Mouse (Mus musculus): ENCODE measurements around the gene Fbxw11.
"Not testable (repeated sequence)": the region's sequence is repeated elsewhere in the genome, so short reads cannot be mapped to it uniquely, and the experiment has no call there.

The Fbxw11 gene

DNA sequence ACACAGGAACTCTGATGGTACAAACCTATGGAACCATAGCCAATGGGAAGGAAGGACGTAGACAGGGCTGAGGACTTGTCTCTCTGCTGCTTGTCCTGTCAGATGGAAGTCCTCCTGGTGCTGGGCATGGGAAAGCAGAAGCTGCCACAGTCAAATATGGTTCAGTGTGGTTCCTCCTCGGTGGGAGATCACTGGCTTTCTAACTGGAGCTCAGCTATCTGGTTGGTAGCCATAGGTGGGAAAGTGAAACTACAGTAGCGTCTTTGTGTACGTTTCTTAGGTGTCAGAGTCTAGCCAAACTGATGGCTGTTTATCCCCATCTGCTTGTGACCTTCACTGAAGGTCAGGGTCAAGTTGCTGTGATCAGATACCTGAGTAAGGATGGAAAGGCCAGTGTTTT, 29.0 kb downstream of the Fbxw11 start:
- DNase-seq (ENCODE audit: low spot score in 2 of 2): no peak

GRCm38 (mm10) chr11:32676777-32677176, 34.3 kb downstream of the Fbxw11 start:
- no peak for DNase-seq (ENCODE audit: low spot score in 2 of 2)

GRCm38 (mm10) chr11:32677811-32678210, 35.3 kb downstream of the Fbxw11 start:
- no peak for DNase-seq (ENCODE audit: low spot score in 2 of 2)

DNA sequence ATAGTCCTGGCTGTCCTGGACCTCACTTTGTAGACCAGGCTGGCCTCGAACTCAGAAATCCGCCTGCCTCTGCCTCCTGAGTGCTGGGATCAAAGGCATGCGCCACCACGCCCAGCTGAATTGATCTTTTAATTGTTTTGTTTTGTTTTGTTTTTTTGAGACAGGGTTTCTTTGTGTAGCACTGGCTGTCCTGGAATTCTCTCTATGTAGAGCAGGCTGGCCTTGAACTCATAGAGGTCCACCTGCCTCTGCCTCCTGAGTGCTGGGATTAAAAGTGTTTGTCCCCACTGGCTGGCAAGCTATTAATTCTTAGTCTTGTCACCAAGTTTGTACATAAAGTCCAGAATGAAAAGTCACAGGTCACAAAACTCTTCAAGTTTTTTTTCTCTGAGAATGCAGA, 36.6 kb downstream of the Fbxw11 start:
- not testable (repeated sequence) for DNase-seq (ENCODE audit: low spot score in 2 of 2)

DNA sequence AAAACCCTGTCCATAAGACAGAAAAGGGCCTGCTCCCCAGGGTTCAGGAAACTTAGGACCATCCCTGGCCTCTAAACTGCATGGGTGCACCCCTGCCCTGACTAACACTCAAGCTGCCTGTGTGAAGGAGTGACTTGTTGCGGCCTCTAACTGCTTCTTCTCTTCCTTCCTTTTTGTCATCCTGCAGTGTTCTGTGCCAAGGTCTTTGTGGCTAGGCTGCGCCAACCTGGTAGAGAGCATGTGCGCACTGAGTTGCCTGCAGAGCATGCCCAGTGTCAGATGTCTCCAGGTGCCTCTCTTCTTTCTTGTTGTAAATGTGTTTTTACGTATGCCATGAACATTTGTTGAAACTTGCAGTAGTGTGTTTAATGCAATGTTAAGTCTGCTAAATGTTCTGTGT, 37.5 kb downstream of the Fbxw11 start:
- peak in 1 of 2 experiments; percentile 8 for DNase-seq (ENCODE audit: low spot score in 2 of 2)

- no peak for DNase-seq (ENCODE audit: low spot score in 2 of 2)
Measured at GRCm38 (mm10) chr11:32681192-32681795, 38.8 kb downstream of the Fbxw11 start.

GRCm38 (mm10) chr11:32682335-32683102, 40.0 kb downstream of the Fbxw11 start:
- DNase-seq (ENCODE audit: low spot score in 2 of 2): no peak

GRCm38 (mm10) chr11:32684690-32685254, 42.2 kb downstream of the Fbxw11 start:
- DNase-seq (ENCODE audit: low spot score in 2 of 2): no peak

DNA sequence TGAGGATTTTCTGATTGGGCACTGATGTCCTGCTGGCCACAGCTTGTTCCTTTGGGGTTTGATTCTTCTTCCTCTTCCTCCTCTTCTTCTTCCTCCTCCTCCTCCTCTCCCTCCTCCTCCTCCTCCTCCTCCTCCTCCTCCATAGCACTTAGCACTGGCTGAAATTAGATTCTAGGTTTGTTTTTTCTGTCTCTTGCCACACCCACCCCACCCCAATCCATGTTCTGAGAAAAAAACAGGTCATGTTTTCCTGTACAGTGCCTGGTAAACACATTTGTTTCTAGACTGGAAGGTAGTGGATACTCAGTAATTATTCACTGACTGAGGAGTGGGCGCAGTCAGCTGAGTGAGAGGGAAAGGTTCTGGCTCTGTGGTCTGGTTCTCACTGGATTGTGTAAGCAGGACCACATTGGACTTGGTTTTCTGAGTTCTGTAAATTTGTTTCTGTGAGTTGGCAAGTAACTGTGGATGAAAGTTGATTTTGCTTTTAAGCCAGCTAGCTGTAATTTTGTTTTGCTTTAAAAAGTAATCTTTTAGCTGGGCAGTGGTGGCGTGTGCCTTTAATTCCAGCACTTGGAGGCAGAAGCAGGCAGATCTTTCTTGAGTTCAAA, 45.8 kb downstream of the Fbxw11 start:
- no peak for DNase-seq (ENCODE audit: low spot score in 2 of 2)

DNA sequence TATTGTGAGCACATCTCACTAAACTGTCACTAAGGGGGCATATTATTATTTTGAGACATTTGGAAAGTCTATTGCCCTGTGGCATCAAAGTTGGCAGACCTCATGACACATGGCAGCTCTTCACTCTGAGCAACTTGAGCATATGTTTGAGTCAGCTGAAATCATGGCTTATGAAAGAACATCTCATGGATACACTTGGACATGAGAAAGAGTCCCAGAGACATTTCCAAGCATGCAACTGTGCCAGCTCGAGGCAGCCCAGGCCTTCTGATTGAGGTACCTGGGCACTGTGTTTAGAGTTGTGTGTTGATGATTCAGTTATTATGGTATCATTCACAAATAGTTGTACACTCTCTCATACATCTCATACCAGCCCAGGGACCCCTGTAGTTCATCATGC, 47.0 kb downstream of the Fbxw11 start:
- no peak for DNase-seq (ENCODE audit: low spot score in 2 of 2)

DNA sequence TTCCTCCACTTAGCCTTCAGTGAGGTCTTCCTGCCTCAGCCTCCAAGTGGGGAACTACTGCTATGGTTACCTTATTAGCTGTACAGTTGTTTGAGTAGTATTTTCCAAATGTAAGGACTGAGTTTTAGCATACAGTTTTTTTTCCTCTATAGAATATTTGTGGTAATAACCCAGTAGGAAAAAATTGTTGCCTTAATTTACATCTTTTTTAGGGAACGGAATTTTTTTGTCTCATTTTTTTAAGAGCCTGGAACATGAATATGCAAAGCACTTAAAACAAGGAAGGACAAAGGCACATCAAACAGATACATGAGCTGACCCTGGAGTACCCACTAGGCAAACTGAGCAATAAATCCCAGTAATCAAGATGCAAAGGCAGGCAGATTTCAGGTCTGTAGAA, 50.3 kb downstream of the Fbxw11 start:
- no peak for DNase-seq (ENCODE audit: low spot score in 2 of 2)

GRCm38 (mm10) chr11:32693431-32694141, 51.1 kb downstream of the Fbxw11 start:
- DNase-seq (ENCODE audit: low spot score in 2 of 2): no peak

DNA sequence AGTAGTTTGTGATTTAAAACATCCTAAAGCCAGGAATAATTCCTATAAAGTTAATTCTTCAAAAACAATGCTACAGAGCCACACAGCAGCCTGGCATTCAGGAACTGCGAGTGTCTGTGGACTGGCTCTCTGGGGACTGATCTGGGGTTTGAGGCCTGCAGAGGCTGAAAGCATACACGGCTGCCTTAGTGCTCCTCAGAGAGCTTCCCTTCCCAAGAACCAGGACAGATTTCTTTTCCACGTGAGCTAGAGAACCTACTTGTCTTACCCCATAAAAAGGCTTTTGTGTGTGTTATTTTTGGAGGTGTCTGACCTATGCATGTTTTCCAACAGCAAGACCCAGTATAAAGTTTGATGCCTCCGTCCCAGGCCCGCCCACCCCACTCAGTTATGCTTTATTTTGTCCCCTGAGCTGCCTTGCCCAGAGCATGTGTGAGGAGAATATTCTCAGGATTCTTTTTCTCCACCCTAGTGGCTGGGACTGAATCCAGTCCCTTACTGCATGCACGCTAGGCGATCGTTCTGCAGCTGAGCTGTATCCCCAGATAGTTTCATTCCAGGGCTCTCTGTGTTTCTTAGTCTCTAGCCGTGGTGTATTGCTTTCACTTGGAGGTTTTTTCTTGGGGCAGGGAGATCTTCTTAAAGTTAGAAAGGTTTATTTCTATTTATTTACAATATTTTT, 51.9 kb downstream of the Fbxw11 start:
- not testable (repeated sequence) for DNase-seq (ENCODE audit: low spot score in 2 of 2)

DNA sequence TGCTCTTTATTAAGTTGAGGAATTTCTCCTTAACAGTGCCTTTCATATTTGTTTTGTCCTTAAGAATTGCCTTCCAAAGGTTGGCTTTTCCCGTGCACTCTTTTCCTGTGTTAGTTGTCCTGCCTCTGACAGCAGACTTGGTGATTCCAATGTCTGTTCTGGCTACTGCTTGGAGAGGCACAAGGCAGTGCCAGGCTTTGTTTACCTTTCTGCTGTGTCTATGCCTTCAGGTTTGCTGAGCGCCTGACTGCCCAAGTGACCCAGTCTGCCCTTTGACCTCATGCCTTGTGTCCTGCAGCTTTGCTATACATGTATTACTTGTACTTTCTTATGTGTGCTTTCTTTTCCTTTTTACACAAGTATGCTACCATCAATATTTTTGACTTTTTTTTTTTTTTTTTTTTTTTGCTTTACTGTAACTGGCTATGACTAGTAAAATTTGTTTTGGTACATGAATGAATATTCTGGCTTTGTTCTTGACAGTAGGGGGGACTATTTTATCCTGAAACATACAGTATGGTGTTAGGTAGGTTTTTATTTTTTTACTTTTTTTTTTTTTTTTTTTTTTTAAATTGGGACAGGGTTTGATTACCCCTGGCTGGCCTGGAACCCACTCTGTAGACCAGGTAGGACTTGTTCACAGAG, 54.0 kb downstream of the Fbxw11 start:
- DNase-seq (ENCODE audit: low spot score in 2 of 2): no peak

DNA sequence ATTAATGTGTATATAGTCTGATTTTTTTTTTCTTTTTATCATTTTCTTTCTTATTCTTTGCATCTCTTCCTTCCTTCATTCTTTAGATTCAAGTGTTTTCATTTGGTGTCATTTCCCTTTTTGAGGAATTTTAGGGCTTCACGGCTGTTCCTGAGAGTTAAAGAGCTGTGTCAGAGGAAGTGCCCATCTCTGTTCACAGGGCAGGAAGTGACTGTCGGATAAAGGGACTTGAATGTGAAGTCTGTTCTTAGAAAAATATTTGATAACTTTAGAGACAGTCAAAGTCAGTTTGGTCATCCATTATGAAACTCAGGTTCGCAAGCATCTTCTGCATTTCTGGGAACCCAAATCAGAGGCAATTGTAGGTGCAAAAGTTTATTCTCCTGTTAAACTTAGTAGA, 55.2 kb downstream of the Fbxw11 start:
- no peak for DNase-seq (ENCODE audit: low spot score in 2 of 2)

GRCm38 (mm10) chr11:32699913-32700493, 57.5 kb downstream of the Fbxw11 start:
- DNase-seq (ENCODE audit: low spot score in 2 of 2): no peak

- no peak for DNase-seq (ENCODE audit: low spot score in 2 of 2)
Measured at GRCm38 (mm10) chr11:32701566-32701965, 59.0 kb downstream of the Fbxw11 start.

DNA sequence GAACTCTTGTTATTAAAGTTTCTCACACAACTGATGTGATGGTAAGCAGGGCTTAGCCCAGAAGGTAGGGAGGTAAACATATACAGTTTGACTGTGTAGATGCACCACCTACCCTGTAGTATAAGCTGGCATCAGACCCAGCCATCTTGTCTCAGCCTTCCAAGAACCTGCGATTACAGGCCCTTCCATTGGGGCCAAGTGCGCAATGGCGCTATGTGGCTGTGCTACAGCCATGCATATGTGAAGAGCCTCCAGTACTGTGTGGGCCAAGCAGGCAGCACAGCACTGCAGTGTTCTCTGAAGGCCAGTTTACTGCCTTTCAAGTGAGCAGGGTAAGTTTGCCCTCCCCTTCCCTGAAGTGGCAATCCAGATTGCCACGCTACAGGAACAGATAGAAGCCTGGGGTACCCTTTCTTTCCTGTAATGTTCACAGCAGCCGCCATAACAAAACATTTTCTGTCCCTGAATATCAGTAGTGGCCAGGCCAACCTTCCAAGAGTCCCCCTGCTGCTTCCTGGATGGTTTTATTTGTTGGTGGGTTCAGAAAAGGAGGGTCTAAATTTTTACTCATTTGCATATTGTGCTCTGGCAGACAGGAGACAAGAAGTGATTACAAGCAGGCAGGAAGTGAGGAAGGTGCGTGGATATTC, 61.8 kb downstream of the Fbxw11 start:
- no peak for DNase-seq (ENCODE audit: low spot score in 2 of 2)

DNA sequence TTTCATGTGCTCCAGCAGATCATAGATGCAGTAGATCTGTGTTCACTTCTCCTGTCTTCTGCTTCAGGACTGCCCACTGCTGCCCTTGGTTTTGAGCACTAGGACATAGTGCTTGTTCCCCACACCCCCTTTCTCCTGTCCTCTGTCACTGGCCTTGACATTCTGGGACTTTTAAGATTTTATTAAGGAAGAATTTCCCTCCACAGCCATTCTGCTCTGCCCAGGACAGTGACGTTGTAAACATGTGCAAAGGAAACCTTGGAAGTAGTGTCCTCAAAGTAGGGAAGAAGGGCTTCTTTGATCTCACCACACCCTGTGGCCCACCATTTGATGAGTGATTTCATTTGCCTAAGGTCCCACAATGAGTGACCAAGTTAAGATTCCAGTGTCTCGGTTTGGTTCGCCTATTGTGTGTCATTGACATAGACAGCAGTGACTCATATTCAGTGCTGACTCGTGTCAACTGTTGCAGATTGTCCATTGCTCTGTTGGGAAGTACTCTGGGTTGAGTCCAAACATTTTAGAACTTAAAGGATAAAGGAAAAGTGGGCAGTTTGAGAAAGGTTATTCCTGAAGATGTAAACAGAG, 64.0 kb downstream of the Fbxw11 start:
- no peak for DNase-seq (ENCODE audit: low spot score in 2 of 2)

GRCm38 (mm10) chr11:32707481-32707880, 65.0 kb downstream of the Fbxw11 start:
- no peak for DNase-seq (ENCODE audit: low spot score in 2 of 2)
